Mouse (Mus musculus) adrenal gland, postnatal 36 days (tissue): ENCODE data around the gene Hs3st4. TPM values are rescaled to one million over a fixed set of nuclear protein-coding genes. Genes with fewer than 3 reads are reported as not detected.

Source experiments
- DNase-seq, 2 experiments: peaks; one replicate each; pipeline ENCODE4 v3.0.0; 2021; ENCODE audit warnings: mixed read lengths in 1 of 2
- total RNA-seq, 2 experiments: library from RNA; stranded (reverse); gene quantifications; 2 replicates each; pipeline ENCODE4 v1.2.3; 2021

The Hs3st4 gene
- total RNA-seq, 2 experiments from 2014 or later = not detected

GRCm38 (mm10) chr7:124136133-124136532, 153.5 kb downstream of the Hs3st4 start:
- DNase-seq = no peak

DNA sequence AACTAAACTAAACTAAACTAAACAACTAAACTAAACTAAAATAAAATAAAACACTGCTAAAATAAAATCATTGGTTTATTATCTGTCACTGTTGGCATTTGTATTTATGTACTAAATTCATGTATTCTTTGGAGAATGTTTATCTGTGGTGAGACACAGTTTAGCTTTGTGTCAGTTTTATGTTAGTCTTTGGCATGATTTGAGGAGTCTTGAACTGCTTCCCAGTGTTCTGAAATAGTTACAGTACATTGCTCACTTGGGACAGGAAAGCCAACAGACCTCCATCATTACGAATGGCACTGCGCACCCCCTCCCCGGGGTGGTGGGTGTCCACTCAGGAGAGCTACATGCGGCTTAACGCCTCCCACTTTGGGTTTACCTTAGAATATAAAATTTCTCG, 158.6 kb downstream of the Hs3st4 start:
- DNase-seq = no peak

GRCm38 (mm10) chr7:124150901-124151300, 168.2 kb downstream of the Hs3st4 start:
- no peak for DNase-seq

- no peak for DNase-seq
Measured at GRCm38 (mm10) chr7:124163301-124163700, 180.6 kb downstream of the Hs3st4 start.

GRCm38 (mm10) chr7:124166229-124166628, 183.6 kb downstream of the Hs3st4 start:
- DNase-seq = no peak

- DNase-seq = no peak
Measured at GRCm38 (mm10) chr7:124168796-124169195, 186.1 kb downstream of the Hs3st4 start.

- DNase-seq = no peak
Measured at GRCm38 (mm10) chr7:124170001-124170400, 187.3 kb downstream of the Hs3st4 start.

- no peak for DNase-seq
Measured at GRCm38 (mm10) chr7:124171992-124172391, 189.3 kb downstream of the Hs3st4 start.

DNA sequence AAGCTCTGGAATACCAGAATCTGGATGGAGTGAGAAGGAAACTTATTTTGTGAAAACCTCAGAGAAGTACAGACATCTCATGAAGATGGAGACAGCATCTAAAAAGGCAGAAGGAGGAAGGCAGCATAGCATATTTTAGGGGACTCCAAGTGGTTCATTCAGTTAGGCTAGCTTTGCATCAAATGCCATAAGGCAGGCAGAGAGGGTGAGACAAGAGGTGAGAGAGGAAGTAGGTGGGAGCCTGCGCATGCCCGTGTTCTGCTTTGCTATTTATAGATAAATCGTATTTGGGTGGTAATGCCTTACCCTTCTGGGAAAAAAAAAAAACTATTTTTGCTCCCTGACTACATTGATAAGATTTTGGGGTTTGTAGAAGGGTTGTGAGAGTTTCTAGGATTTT, 198.3 kb downstream of the Hs3st4 start:
- DNase-seq = no peak

GRCm38 (mm10) chr7:124184693-124185092, 202.0 kb downstream of the Hs3st4 start:
- DNase-seq = no peak

- peak in 1 of 2 experiments; percentile 2 for DNase-seq
Measured at GRCm38 (mm10) chr7:124198811-124199570, 216.3 kb downstream of the Hs3st4 start.

DNA sequence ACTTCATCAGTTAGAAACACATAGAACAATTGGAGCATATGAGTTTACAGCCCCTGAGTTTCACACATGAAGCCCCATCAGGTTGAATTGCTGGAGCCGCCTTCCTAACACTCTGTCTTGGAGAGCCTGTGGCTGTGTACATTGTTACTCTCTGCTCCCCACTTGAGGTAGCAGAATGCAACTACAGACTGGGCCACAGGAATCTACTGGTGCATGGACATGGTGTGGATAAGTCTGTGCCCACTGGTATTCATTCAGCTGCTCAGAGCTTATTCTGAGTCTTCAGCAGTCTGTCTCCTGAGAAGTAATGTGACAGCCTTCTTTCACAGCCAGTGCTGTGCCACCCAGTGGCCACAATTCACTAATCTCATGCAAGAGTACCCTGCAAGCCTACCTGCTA, 234.3 kb downstream of the Hs3st4 start:
- no peak for DNase-seq

DNA sequence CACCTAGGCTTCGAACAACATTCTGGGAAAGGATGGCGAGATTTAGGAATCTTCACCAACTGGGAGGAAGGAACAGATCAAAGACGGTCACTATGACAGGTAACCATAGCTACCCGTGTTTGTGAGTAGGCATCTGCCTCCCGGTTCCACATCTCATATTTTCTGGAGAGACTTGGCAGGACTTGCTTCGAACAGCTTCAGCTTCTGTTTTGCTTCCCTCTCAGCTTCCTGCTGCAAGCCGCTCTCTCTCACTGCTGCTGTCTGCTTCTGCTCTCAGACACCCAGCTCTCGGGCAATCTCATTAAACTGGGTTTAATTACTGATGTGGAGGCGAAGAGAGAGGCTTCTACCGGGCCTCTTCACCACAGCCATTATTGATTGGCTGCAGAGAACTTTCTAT, 237.9 kb downstream of the Hs3st4 start:
- no peak for DNase-seq

DNA sequence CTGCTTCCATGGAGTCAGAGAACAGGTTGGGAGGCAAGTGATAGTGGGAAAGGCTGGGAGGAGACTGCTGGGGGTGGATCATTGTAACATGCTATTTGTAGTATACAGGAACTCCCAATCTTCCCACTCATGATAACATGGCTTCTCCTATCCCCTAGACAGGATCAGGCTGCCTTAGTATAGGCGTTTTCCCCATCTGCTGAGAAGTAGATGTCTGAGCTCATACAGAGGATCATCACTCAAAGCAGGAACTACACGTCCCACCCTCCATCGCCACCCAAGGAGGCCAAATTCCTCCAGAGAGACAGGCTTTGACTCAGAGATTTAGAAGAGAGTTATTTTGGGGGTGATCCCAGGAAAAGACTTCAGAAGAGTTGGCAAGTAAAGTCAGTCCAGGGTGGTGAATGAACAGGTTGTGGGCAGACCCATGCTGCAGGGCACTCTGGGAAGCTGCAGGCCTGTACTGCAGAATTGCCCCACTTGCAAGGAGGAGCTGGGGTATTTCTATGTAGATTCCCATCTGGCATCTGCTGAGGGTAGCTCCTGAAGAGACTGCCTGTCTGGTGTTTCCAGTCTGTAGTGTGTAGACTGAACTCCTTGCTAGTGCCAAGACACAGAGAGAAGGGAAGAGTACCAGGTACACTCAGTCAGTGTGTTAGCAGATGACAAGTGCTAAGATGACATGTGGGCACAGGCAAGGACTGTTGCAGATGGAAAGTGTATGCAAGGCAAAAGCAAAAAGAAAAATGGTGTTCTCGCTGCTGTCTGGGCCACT, 255.4 kb downstream of the Hs3st4 start:
- no peak for DNase-seq

DNA sequence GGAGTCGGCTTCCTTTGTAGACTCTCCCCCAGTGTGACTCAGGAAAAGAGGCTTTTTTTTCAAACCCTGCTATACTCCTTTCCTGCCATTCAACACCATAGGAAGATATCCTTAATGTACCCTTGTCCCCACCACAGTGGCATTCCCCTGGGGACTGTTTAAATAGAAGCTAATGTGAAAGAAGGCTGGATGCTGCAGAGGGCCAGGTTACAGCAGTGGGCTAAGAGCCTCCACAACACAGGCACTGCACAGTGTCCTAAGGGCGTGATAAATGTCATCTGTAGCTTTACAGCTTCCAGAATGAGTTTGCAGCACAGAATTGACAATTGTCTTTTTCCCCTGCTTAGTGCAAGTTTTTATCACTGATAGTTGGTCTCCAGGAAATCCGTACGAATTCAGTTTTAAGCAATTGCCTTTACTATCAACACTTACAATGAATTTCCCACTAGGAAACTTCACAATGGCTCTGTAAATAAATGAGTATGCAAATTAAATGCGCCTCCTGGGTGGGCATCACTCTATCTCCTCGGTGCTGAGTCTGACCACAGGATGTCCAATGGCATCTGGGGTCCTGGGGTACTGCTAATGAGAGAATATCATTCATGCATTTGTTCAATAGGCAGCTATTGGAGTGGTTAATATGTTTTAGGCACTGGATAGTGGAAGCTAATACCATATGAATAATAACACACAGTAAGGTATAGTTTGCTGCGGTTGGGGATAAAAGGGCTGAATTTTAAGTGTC, 257.4 kb downstream of the Hs3st4 start:
- no peak for DNase-seq

- DNase-seq = no peak
Measured at GRCm38 (mm10) chr7:124249838-124250237, 267.2 kb downstream of the Hs3st4 start.

- DNase-seq = no peak
Measured at GRCm38 (mm10) chr7:124250566-124250965, 267.9 kb downstream of the Hs3st4 start.

DNA sequence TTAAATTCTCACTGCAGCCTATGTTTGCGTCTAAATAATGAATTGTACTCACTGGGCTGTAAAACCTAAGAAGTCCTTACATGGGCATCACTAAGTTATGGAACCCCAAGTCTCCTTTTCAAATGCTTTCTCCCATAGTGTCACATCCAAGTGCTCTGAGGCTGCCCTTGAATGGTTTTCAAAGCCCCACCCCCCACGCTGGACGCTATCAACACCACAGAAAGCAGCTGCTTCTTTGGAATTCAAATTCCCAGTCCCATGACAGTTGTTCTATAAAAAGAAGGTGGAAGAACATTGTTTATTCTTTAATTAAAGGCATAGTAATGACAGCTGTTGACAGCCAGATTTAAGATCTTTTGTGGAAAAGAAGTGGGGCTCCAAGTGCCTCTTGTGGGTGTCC, 275.8 kb downstream of the Hs3st4 start:
- DNase-seq = no peak

GRCm38 (mm10) chr7:124270734-124271133, 288.1 kb downstream of the Hs3st4 start:
- no peak for DNase-seq

DNA sequence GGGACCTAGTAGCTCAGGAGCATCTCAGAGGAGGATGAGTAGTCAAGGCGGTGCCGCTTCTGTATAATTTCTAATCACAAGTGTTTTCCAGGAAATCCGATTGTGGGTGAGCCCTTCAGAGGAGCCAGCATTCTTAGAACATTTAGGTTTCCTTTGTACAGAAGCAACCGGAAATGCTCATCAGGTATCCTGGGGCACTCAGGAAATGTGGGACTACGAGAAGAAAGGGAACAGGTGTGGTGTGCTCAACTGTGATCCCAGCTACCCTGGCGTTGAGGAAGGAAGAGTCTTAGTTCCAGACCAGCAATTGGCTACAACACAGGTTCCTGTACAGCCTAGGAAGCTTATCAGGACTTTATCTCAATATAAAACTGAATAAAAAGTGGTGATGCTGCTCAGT, 307.2 kb downstream of the Hs3st4 start:
- no peak for DNase-seq

DNA sequence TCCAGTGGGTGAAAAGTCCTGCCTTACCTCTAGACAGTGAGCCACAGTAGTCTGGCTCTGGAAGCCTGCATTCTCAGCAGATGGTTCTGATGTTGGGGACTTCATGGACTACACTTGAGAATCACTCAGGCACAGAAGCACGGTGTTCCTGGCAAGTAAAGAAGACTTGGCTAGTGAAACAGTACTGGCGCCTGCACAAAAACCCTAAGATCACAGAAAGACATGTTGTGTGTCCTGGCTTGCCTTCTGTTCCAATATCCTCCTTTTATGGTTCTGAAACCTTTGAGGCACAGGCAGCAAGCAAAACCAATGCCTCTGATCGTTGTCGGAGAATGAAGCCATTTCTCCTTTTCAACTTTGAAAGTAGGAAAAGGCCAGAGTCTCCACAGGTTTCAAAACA, 336.8 kb downstream of the Hs3st4 start:
- no peak for DNase-seq

- no peak for DNase-seq
Measured at GRCm38 (mm10) chr7:124335635-124336034, 353.0 kb downstream of the Hs3st4 start.

GRCm38 (mm10) chr7:124341510-124341909, 358.8 kb downstream of the Hs3st4 start:
- DNase-seq = no peak
